Mouse (Mus musculus) MEL (cell line): ENCODE measurements around the gene Mfsd2a.

Source experiments
- CTCF ChIP-seq, 3 experiments: IDR thresholded peaks in 2 of 3; conservative IDR thresholded peaks in 1 of 3; 2 replicates each; pipeline ENCODE4 v1.5.1; 2011 to 2012; ENCODE audit warnings: low read length in 3 of 3, low read depth in 2 of 3, mild to moderate bottlenecking in 2 of 3, improper control_type of control experiment in 1 of 3, inconsistent platforms in 1 of 3, mixed read lengths in 1 of 3, moderate library complexity in 1 of 3; ENCODE audit not compliant: control insufficient read depth in 1 of 3, insufficient read depth in 1 of 3, poor library complexity in 1 of 3, severe bottlenecking in 1 of 3
- E2F4 ChIP-seq: IDR thresholded peaks from 2 replicates; pipeline ENCODE4 v1.6.1; 2011; ENCODE audit warnings: low read depth, low read length, improper control_type of control experiment, borderline replicate concordance
- ELF1 ChIP-seq: IDR thresholded peaks from 2 replicates; pipeline ENCODE4 v1.6.1; 2014; ENCODE audit warnings: low read depth, mild to moderate bottlenecking, inconsistent platforms, low read length, improper control_type of control experiment, moderate library complexity
- EP300 ChIP-seq, 2 experiments: IDR thresholded peaks; 2 replicates each; pipeline ENCODE4 v1.6.1; 2011; ENCODE audit warnings: improper control_type of control experiment in 2 of 2, low read length in 2 of 2, low read depth in 1 of 2, mild to moderate bottlenecking in 1 of 2
- GATA1 ChIP-seq: IDR thresholded peaks from 2 replicates; pipeline ENCODE4 v1.6.1; 2011; ENCODE audit warnings: low read depth, low read length, improper control_type of control experiment
- MAX ChIP-seq: IDR thresholded peaks from 2 replicates; pipeline ENCODE4 v1.6.1; 2011; ENCODE audit warnings: low read length, improper control_type of control experiment
- MXI1 ChIP-seq: IDR thresholded peaks from 2 replicates; pipeline ENCODE4 v1.6.1; 2011; ENCODE audit warnings: mild to moderate bottlenecking, low read depth, low read length, improper control_type of control experiment
- POLR2A ChIP-seq, 2 experiments: IDR thresholded peaks; 2 replicates each; pipeline ENCODE4 v1.6.1; 2011 to 2012; ENCODE audit warnings: low read length in 2 of 2, mild to moderate bottlenecking in 2 of 2, control low read depth in 1 of 2, improper control_type of control experiment in 1 of 2, low read depth in 1 of 2, moderate library complexity in 1 of 2; ENCODE audit not compliant: control insufficient read depth in 1 of 2, insufficient read depth in 1 of 2, poor library complexity in 1 of 2
- POLR2AphosphoS5 ChIP-seq: IDR thresholded peaks from 2 replicates; pipeline ENCODE4 v1.6.1; 2012; ENCODE audit warnings: low read depth, borderline replicate concordance, mild to moderate bottlenecking, inconsistent platforms, low read length, moderate library complexity, mixed read lengths
- SIN3A ChIP-seq: IDR thresholded peaks from 2 replicates; pipeline ENCODE4 v1.6.1; 2012; ENCODE audit warnings: low read length, improper control_type of control experiment, inconsistent platforms
- SMC3 ChIP-seq: IDR thresholded peaks from 2 replicates; pipeline ENCODE4 v1.6.1; 2011; ENCODE audit warnings: low read depth, low read length, improper control_type of control experiment
- USF1 ChIP-seq: IDR thresholded peaks from 2 replicates; pipeline ENCODE4 v1.6.1; 2014; ENCODE audit warnings: low read depth, mild to moderate bottlenecking, inconsistent platforms, low read length, improper control_type of control experiment, moderate library complexity
- ZC3H11A ChIP-seq: IDR thresholded peaks from 2 replicates; pipeline ENCODE4 v1.6.1; 2012; ENCODE audit warnings: low read depth, mild to moderate bottlenecking, inconsistent platforms, low read length, improper control_type of control experiment
- ZMIZ1 ChIP-seq: IDR thresholded peaks from 2 replicates; pipeline ENCODE4 v1.6.1; 2012; ENCODE audit warnings: low read depth, mild to moderate bottlenecking, inconsistent platforms, low read length, improper control_type of control experiment, moderate library complexity

- TF ChIP-seq SMC3: no peak
- no peak for TF ChIP-seq EP300 (IDR thresholded peaks at IDR 0.05; ENCODE audit: low read depth in 1 of 2, low read length in 2 of 2)
- TF ChIP-seq MAX: no peak
- TF ChIP-seq ELF1: no peak
- no peak for TF ChIP-seq CTCF (IDR thresholded peaks at IDR 0.05 in 2 of 3, conservative IDR thresholded peaks at IDR 0.05 in 1 of 3; ENCODE audit: control insufficient read depth in 1 of 3, insufficient read depth in 1 of 3, low read depth in 2 of 3, low read length in 3 of 3, poor library complexity in 1 of 3, severe bottlenecking in 1 of 3)
- TF ChIP-seq POLR2A (IDR thresholded peaks at IDR 0.05; ENCODE audit: control insufficient read depth in 1 of 2, insufficient read depth in 1 of 2, low read depth in 1 of 2, low read length in 2 of 2, poor library complexity in 1 of 2): no peak
- no peak for TF ChIP-seq ZMIZ1
- no peak for TF ChIP-seq ZC3H11A
- no peak for TF ChIP-seq GATA1
- no peak for TF ChIP-seq MXI1
- TF ChIP-seq SIN3A: no peak
- TF ChIP-seq USF1: no peak
- no peak for TF ChIP-seq E2F4
- no peak for TF ChIP-seq POLR2AphosphoS5
Observed at GRCm38 (mm10) chr4:122933857-122934256, 27.1 kb downstream of the Mfsd2a start.
